Mouse (Mus musculus) left cerebral cortex, adult 2 months (tissue): ENCODE data around the gene Thy1. TPM values are rescaled to one million over a fixed set of nuclear protein-coding genes. Genes with fewer than 3 reads are reported as not detected.

Source experiments
- DNase-seq, 2 experiments: peaks; one replicate each; pipeline ENCODE4 v3.0.0; 2021 to 2022; ENCODE audit warnings: low spot score in 2 of 2, mixed read lengths in 1 of 2; ENCODE audit errors: extremely low spot score in 1 of 2
- H3K27ac ChIP-seq: fragments of 200-600 bp; 2 replicates; pipeline ENCODE4 v1.8.1; 2022
- H3K4me3 ChIP-seq: fragments of 200-600 bp; 2 replicates; pipeline ENCODE4 v1.8.1; 2022
- CTCF ChIP-seq: fragments of 200-600 bp; IDR thresholded peaks from 2 replicates; pipeline ENCODE4 v1.8.1; 2022; ENCODE audit warnings: antibody characterized with exemption, mild to moderate bottlenecking, moderate library complexity
- intact Hi-C: fragments of 180-260 bp; cut with DNase I; formaldehyde crosslinking; loops from one replicate; pipeline ENCODE4 v1.15.1; 2025
- total RNA-seq, 2 experiments: library from RNA; stranded (reverse); gene quantifications; 2 replicates each; pipeline ENCODE4 v1.2.3; 2021

Thy1 gene
- total RNA-seq, 2 experiments from 2014 or later: 838 to 856 TPM

DNA sequence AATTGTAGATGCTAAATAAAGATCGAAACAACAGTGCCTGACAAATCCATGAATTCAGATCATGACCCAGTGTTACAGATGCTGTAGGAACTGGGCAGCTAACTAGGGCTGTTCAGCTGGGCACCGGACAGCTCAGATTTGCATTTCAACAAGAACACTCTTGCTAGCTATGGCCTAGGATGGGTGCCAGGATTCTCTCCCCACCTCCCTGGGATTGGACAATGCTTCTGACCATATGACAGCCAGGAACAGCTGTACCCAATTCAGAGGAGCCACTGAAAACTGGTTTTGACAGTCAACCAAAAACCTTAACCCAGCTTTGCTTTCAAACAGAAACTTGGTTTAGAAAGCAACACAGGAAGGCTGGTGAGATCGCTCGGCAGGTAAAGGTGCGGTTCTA, 26.9 kb upstream of the Thy1 start:
- no peak for DNase-seq
- no peak overlapping the region for H3K4me3 ChIP-seq
- H3K27ac ChIP-seq: no peak overlapping the region
- intact Hi-C loops: no loop called here
- no peak for TF ChIP-seq CTCF

DNA sequence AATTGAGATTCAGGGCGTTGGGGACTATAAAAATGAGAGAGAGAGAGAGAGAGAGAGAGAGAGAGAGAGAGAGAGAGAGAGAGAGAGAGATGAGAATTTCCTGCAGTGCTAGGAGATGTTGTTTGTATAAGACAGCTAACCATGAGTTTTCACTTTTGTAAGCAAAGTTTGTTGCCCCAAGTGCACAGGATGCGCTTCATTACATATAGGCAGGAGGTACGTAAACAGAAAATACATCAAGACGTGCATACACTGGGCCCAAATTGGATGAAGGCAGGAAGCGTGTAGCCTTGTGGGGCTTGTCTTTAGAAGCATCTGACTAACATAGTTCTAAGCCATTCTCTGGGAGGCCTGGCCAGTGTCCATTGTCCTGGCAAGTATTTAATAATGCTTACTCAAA, 25.3 kb upstream of the Thy1 start:
- no peak for TF ChIP-seq CTCF
- DNase-seq: no peak
- intact Hi-C loops: no loop called here
- no peak overlapping the region for H3K4me3 ChIP-seq
- H3K27ac ChIP-seq: no peak overlapping the region

DNA sequence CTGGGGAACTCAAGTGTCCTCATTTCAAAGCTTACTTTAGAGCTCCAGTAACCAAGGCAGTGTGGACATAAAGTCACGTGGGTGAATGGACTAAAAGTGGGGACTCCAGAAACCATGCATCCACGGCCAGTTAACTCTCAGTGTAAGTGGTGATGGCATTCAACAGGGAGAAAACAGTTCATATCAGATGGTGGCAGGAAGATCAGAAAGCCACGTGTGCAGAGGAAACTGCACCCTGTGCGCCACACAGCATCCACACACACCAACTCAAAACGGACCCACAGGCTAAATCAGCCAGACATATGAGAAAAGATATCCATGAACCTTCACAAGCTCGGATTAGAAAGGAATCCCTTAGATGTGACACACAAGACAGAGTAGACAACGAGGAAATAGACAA, 23.2 kb upstream of the Thy1 start:
- H3K27ac ChIP-seq: no peak overlapping the region
- no peak overlapping the region for H3K4me3 ChIP-seq
- intact Hi-C loops: no loop called here
- TF ChIP-seq CTCF: no peak
- no peak for DNase-seq

DNA sequence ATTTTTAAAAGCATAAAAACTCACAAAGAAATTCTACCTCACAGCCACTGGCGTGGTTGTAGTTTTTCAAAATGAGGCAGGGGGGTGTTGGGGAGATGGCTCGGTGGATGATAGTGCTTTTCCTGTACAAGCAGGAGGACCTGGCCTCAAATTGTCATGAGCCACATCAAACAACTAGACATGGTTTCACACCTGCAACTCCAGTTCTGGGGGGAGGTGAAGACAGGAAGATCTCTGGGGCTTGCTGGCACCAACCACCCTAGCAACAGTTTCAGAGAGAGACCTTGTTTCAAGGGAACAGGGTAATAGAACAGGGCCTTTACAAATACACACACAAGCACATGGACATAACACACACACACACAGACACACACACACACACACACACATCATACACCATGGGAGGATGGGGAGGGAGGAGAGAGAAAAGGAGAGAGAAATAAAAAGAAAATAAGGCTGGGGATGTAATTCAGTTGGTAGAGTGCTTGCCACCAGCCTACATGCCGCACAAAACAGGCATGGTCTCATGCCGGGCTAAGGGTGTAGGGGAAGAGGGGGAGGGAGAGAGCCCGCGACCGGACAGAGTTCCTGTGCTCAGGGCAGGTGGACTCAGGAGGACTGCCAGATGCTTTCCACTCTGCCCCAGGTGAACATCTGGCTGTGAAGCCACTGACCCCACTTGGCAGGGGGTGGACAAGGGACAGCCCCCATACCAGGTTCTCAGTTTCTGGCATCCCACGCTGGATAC, 20.9 kb upstream of the Thy1 start:
- intact Hi-C loops: no loop called here
- no peak for DNase-seq
- TF ChIP-seq CTCF: no peak
- H3K27ac ChIP-seq: no peak overlapping the region
- H3K4me3 ChIP-seq: no peak overlapping the region

DNA sequence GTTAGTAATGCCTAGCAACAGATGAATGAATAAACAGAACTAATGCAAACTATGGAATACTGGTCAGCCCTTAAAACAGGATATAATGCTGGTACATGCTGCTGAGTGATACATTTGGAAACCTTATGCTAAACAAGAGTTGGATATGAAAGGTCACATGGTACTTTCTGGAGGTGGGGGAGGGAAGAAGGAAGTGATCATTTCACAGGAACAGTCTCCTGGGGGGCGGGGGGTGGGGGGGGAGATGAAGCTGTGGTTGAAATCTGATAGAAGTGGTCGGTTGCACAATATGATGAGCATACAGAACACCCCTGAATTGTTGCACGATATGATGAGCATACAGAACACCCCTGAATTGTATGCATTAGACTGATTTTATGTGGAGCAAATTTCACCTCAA, 19.1 kb upstream of the Thy1 start:
- intact Hi-C loops: no loop called here
- Histone ChIP-seq H3K27ac (no peak overlapping the region), H3K4me3 (no peak overlapping the region)
- DNase-seq: no peak
- no peak for TF ChIP-seq CTCF

DNA sequence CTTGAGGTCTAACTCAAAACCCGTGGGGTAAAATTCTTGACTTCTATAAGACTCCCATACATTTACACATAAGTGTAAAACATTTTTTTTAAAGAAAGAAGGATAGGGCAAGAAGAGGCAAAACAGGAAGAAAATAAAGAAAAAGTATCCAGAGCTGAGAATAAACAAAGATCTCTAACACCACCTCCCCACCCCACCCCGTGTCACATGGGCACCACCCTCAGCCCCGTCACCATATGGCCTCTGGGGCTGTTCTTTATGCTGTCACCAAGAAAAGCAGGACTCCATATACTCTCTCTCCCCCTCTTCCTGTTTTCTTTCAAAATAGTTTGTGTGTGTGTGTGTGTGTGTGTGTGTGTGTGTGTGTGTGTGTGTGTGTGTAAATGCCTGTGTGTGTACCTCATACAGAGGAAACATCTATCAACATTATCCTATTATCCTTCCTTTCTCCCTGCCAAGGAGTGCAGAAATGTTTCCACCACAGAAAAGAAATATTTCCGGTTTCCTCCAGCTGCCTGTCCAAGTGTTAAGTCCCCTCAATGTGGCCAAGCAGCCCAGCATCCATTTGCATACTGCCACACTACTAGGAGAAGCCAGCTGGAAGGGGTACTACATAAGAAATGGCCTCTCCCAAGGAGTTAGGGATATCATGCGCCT, 13.5 kb upstream of the Thy1 start:
- intact Hi-C loops: no loop called here
- Histone ChIP-seq H3K27ac (no peak overlapping the region), H3K4me3 (no peak overlapping the region)
- DNase-seq: no peak
- no peak for TF ChIP-seq CTCF

DNA sequence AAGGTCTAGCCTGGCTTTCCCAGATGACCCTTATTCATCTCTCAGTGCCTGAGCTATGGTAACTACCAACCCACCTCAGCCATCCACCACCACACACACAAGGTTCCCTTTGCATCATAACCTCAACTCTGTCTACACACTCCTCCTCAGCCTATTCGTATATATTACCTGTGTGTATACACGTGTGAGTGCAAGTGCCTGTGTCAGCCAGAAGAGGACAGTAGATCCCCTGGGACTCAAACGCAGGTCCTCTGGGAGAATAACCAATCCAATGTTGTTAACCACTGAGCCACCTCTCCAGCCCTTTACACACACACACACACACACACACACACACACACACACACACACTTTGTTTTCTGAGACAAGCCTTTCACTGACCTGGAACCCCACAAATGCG, 12.5 kb upstream of the Thy1 start:
- DNase-seq: no peak
- no peak overlapping the region for H3K27ac ChIP-seq
- no peak; the same call in 1 of the 2 replicates for TF ChIP-seq CTCF
- H3K4me3 ChIP-seq: no peak overlapping the region
- intact Hi-C loops: no loop called here

DNA sequence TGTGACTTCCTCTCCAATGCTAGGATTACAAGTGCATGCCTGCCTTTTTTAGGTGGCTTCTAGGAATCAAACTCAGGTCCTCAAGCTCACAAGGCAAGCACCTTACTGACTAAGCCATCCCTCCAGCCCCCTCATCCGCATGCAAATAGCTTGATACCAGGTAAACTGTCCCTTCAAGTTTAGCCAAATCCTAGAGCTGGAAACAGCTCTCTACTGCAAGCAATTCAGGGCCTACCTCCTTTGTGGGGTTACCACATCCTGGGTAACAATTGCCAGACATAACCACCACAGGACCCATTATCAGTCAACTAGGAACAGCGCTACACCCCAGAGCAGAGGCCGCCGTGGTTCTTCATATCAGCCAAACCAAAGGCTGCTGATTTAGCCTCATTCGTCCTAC, 12.1 kb upstream of the Thy1 start:
- no peak for TF ChIP-seq CTCF
- Histone ChIP-seq H3K4me3 (no peak overlapping the region), H3K27ac (no peak overlapping the region)
- DNase-seq: no peak
- intact Hi-C loops: no loop called here

DNA sequence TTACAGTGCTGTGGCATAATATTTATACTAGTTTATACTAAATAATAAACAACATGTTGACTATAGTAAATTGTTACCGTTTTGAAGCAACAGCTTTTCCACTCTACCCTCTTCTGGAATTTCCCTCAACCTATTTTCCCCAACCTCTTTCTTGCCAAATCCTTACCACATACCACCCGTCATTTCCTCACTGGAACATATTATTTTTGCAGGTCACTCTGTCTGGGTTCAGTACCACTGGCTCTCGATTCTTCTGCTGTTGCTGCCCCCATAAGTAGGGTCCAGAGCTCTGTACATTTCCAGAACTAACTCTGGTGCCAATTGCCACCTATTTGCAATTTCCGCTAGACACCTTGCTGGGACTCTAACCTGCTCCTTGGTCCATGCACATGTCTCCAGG, 11.2 kb upstream of the Thy1 start:
- Histone ChIP-seq H3K27ac (no peak overlapping the region), H3K4me3 (no peak overlapping the region)
- intact Hi-C loops: no loop called here
- no peak for TF ChIP-seq CTCF
- no peak for DNase-seq

DNA sequence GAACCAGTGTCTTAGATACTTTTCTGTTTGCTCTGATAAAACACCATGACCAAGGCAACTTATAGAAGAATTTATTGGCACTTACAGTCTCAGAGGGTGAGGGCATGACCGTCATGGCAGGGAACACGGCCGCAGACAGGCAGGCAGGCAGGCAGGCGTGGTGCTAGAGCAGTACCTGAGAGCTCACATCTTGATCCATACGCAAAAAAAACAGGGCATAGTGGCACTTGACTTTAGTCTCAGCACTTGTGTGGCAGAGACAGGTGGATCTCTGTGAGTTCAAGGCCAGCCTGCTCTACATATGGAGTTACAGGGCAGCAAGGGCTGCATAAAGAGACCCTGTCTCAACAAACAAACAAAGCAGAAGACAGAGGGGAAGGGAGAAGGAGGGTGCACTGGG, 9.9 kb upstream of the Thy1 start:
- intact Hi-C loops: no loop called here
- no peak for TF ChIP-seq CTCF
- H3K27ac ChIP-seq: no peak overlapping the region
- H3K4me3 ChIP-seq: no peak overlapping the region
- no peak for DNase-seq

DNA sequence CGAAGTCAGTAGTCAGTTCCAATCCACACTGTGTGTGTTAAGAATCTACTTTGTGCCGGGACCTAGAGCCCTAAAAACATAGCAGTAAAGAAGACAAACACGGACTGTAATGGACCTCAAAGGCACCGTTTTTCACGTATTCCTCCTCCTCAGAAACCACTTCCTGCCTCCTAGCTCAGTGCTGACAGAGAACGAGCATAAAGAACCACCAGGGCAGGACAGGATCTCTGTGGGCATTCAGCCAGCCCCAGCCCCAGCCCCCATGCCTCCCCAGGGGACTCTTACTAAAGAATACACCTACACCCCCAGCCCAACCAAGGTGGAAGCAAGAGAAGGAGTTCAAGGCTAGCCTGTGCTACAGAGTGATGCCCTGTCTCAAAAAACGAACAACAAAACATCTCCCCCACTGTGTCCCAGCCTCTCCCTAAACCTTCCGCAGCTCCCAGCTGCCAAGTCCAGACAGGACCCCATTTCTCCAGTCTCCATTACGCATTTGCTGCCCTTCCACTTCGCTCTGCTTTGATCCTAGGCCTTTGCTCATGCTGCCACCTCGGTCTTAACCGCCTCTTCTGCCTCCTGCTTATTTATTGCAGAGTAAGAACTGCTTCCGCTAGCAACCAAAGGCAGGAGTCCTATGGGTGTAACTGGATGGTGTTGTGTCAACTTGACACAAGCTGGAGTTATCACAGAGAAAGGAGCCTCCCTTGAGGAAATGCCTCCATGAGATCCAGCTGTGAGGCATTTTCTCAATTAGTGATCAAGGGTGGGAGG, 9.0 kb upstream of the Thy1 start:
- TF ChIP-seq CTCF: no peak
- H3K27ac ChIP-seq: no peak overlapping the region
- no peak for DNase-seq
- no peak overlapping the region for H3K4me3 ChIP-seq
- intact Hi-C loops: no loop called here

DNA sequence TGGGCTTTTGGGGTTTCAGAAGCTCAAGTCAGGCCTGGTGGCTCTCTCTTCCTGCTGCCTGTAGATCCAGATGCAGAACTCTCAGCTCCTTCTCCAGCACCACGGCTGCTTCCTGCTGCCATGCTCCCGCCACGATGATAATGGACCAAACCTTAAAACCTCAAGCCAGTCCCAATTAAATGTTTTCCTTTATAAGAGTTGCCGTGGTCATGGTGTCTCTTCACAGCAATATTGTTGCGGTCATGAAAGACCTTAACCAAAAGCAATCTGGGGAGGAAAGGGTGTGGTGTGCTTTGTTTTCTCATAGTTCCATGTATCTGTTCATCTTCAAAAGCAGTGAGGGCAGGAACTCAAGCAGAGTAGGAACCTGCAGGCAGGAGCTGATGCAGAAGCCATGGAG, 6.1 kb upstream of the Thy1 start:
- no peak overlapping the region for H3K4me3 ChIP-seq
- TF ChIP-seq CTCF: no peak
- DNase-seq: no peak
- intact Hi-C loops: no loop called here
- no peak overlapping the region for H3K27ac ChIP-seq
